In genomic region chr4:148671230-148671947, GRCm38 (mm10) we compare ENCODE assay signal across 16 mouse cellular contexts. TPM values are rescaled to one million over a fixed set of nuclear protein-coding genes. Genes with fewer than 3 reads are reported as not detected.
A peak's percentile ranks its signal among the peaks of the same experiment; 100 is the strongest.
DNase-seq lines count a peak whose midpoint lies in the region; ATAC-seq lines count a peak whose summit lies in the region.
"Had no signal": no experiment of that assay in that cellular context is flagged by ENCODE, and none has a peak within 500 bp of the region (broad histone marks: within the 10 kb centered on the region; RNA-seq: fewer than 3 reads in every experiment).

No protein-coding gene starts in this region.

- H3K4me2 ChIP-seq in heart, embryonic 11.5 days: peak overlapping the region; percentile 44
- H3K4me2 ChIP-seq in neural tube, embryonic 11.5 days (ENCODE audit: low read depth): no peak overlapping the region
- H3K4me2 ChIP-seq in liver, embryonic 12.5 days: peak overlapping the region; percentile 64
- no peak overlapping the region for H3K4me2 ChIP-seq in kidney, embryonic 16.5 days (replicated peaks; ENCODE audit: low read depth, low read length)
- H3K4me2 ChIP-seq: midbrain, embryonic 13.5 days; neural tube, embryonic 12.5 days had no signal

- H3K27me3 ChIP-seq in heart, embryonic 11.5 days (ENCODE audit: control insufficient read depth, insufficient read depth, low read length): no peaks in the 10 kb centered on the region
- no peaks in the 10 kb centered on the region for H3K27me3 ChIP-seq in neural tube, embryonic 11.5 days (ENCODE audit: control insufficient read depth, insufficient read depth, low read length)
- H3K27me3 ChIP-seq in liver, embryonic 12.5 days (replicated peaks): peaks cover 34% of the 10 kb centered on the region
- H3K27me3 ChIP-seq in kidney, embryonic 16.5 days (ENCODE audit: insufficient read depth, low read length): no peaks in the 10 kb centered on the region
- H3K27me3 ChIP-seq: midbrain, embryonic 13.5 days; neural tube, embryonic 12.5 days had no signal

- WGBS in heart, embryonic 11.5 days (ENCODE audit: insufficient replicate concordance): 20% methylated on average over 16 of the region's 16 CpGs
- 70% methylated on average over 16 of the region's 16 CpGs for WGBS in neural tube, embryonic 11.5 days
- 4% methylated on average over 16 of the region's 16 CpGs for WGBS in liver, embryonic 12.5 days (ENCODE audit: insufficient replicate concordance)
- WGBS in kidney, embryonic 16.5 days: 54% methylated on average over 16 of the region's 16 CpGs

- DNase-seq in heart, adult 11 months: no peak
- peak; percentile 5 for DNase-seq in neural tube, embryonic 11.5 days (ENCODE audit: low spot score)
- DNase-seq in neural tube, embryonic 10.5 days (ENCODE audit: extremely low spot score, low spot score): no peak
- DNase-seq in yolk sac, embryonic 10.5 days (ENCODE audit: low spot score): peak; percentile 86
- no peak for DNase-seq in spleen, postnatal 14 days (ENCODE audit: low spot score in 2 of 2)
- DNase-seq: cerebellum, adult 2 months; kidney, adult 18-20 months; lung, adult 2 months had no signal

- 0 out of 2 replicates have a peak overlapping the region, but pooled peaks have one; percentile 0 for H3K9ac ChIP-seq in heart, embryonic 11.5 days (ENCODE audit: low read depth, low read length)
- H3K9ac ChIP-seq in neural tube, embryonic 11.5 days (ENCODE audit: low read length): no peak overlapping the region
- no peak overlapping the region for H3K9ac ChIP-seq in liver, embryonic 12.5 days
- H3K9ac ChIP-seq in kidney, embryonic 16.5 days (replicated peaks; ENCODE audit: low read length): no peak overlapping the region
- H3K9ac ChIP-seq: midbrain, embryonic 13.5 days; neural tube, embryonic 12.5 days had no signal

- H3K9me3 ChIP-seq in heart, embryonic 11.5 days (replicated peaks; ENCODE audit: control insufficient read depth, low read length): no peaks in the 10 kb centered on the region
- H3K9me3 ChIP-seq in neural tube, embryonic 11.5 days (ENCODE audit: control insufficient read depth, low read length): no peaks in the 10 kb centered on the region
- no peaks in the 10 kb centered on the region for H3K9me3 ChIP-seq in liver, embryonic 12.5 days (replicated peaks)
- no peaks in the 10 kb centered on the region for H3K9me3 ChIP-seq in kidney, embryonic 16.5 days (ENCODE audit: low read length)
- H3K9me3 ChIP-seq: midbrain, embryonic 13.5 days; neural tube, embryonic 12.5 days had no signal

- H3K4me1 ChIP-seq in heart, embryonic 11.5 days (ENCODE audit: control insufficient read depth, insufficient read depth, low read length): peaks cover 40% of the 10 kb centered on the region
- H3K4me1 ChIP-seq in neural tube, embryonic 11.5 days (ENCODE audit: control insufficient read depth, insufficient read depth, low read length): peaks cover 5% of the 10 kb centered on the region
- peaks cover 47% of the 10 kb centered on the region for H3K4me1 ChIP-seq in liver, embryonic 12.5 days
- H3K4me1 ChIP-seq in kidney, embryonic 16.5 days (ENCODE audit: insufficient read depth, low read length): peaks cover 19% of the 10 kb centered on the region

- peak; percentile 63; the same call in 1 of the 2 replicates for ATAC-seq in heart, embryonic 11.5 days (replicated peaks; ENCODE audit: insufficient number of reproducible peaks, low FRiP score, low TSS enrichment)
- no peak for ATAC-seq in neural tube, embryonic 11.5 days (ENCODE audit: insufficient read depth, low FRiP score, low TSS enrichment)
- ATAC-seq in liver, embryonic 12.5 days: peak; percentile 89
- ATAC-seq in kidney, embryonic 16.5 days (ENCODE audit: low FRiP score, low TSS enrichment): no peak
- ATAC-seq: midbrain, embryonic 13.5 days had no signal

- no peak overlapping the region for H3K4me3 ChIP-seq in heart, embryonic 11.5 days (ENCODE audit: low read depth, low read length)
- H3K4me3 ChIP-seq in neural tube, embryonic 11.5 days (ENCODE audit: low read depth, low read length): no peak overlapping the region
- H3K4me3 ChIP-seq in liver, embryonic 12.5 days: peak overlapping the region; percentile 25
- H3K4me3 ChIP-seq in kidney, embryonic 16.5 days (ENCODE audit: low read length): no peak overlapping the region
- H3K4me3 ChIP-seq: left cerebral cortex, adult 2 months; midbrain, embryonic 13.5 days; neural tube, embryonic 12.5 days had no signal

- no peaks in the 10 kb centered on the region for H3K36me3 ChIP-seq in heart, embryonic 11.5 days (ENCODE audit: control insufficient read depth, insufficient read depth, low read length)
- H3K36me3 ChIP-seq in neural tube, embryonic 11.5 days (ENCODE audit: control insufficient read depth, insufficient read depth, low read length): no peaks in the 10 kb centered on the region
- H3K36me3 ChIP-seq in liver, embryonic 12.5 days: no peaks in the 10 kb centered on the region
- no peaks in the 10 kb centered on the region for H3K36me3 ChIP-seq in kidney, embryonic 16.5 days (ENCODE audit: insufficient read depth, low read length)
- H3K36me3 ChIP-seq: midbrain, embryonic 13.5 days; neural tube, embryonic 12.5 days had no signal

- no peak overlapping the region for H3K27ac ChIP-seq in heart, embryonic 11.5 days (ENCODE audit: low read depth, low read length)
- no peak overlapping the region for H3K27ac ChIP-seq in neural tube, embryonic 11.5 days (ENCODE audit: low read depth, low read length)
- H3K27ac ChIP-seq in liver, embryonic 12.5 days: 0 out of 2 replicates have a peak overlapping the region, but pooled peaks have one; percentile 25
- no peak overlapping the region for H3K27ac ChIP-seq in kidney, embryonic 16.5 days (ENCODE audit: low read length)
- H3K27ac ChIP-seq: left cerebral cortex, adult 2 months; midbrain, embryonic 13.5 days; neural tube, embryonic 12.5 days had no signal

RNA-seq across cellular contexts. Expression of gene Gm572, which starts 28.3 kb away (rescaled TPM):
- polyA plus RNA-seq in heart, embryonic 11.5 days (2014; fragmentation: Nextera tagmentation; extraction: Ambion mirVana): 0.19 and 0.27 TPM in 2 replicates
- not detected in 2 replicates for polyA plus RNA-seq in neural tube, embryonic 11.5 days (2014; fragmentation: Nextera tagmentation; extraction: Ambion mirVana)
- not detected in 2 replicates for polyA plus RNA-seq in liver, embryonic 12.5 days (2016; fragmentation: Nextera tagmentation; extraction: Ambion mirVana)
- polyA plus RNA-seq in kidney, embryonic 16.5 days (2015; fragmentation: Nextera tagmentation; extraction: Ambion mirVana): not detected in 2 replicates
- polyA plus RNA-seq: forebrain, embryonic 11.5 days; hindbrain, embryonic 11.5 days; midbrain, embryonic 13.5 days; neural tube, embryonic 12.5 days had no signal

RNA-seq across cellular contexts. Expression of gene Tardbp, which starts 44.6 kb away (rescaled TPM):
- polyA plus RNA-seq in heart, embryonic 11.5 days (2014; fragmentation: Nextera tagmentation; extraction: Ambion mirVana): 118 and 135 TPM in 2 replicates
- polyA plus RNA-seq in neural tube, embryonic 11.5 days (2014; fragmentation: Nextera tagmentation; extraction: Ambion mirVana): 179 and 211 TPM in 2 replicates
- 220 and 226 TPM in 2 replicates for polyA plus RNA-seq in liver, embryonic 12.5 days (2016; fragmentation: Nextera tagmentation; extraction: Ambion mirVana)
- polyA plus RNA-seq in kidney, embryonic 16.5 days (2015; fragmentation: Nextera tagmentation; extraction: Ambion mirVana): 337 and 369 TPM in 2 replicates

Comparison
In these comparisons a context has a peak if more than half of its experiments do, and no peak if none do; other contexts are left out.
1. DNase-seq: peak in neural tube, embryonic 11.5 days (single experiment) and yolk sac, embryonic 10.5 days (single experiment); none in heart, adult 11 months (single experiment), neural tube, embryonic 10.5 days (single experiment) and spleen, postnatal 14 days (0 of 2).
2. ATAC-seq: peak in heart, embryonic 11.5 days (single experiment) and liver, embryonic 12.5 days (single experiment); none in neural tube, embryonic 11.5 days (single experiment) and kidney, embryonic 16.5 days (single experiment).
3. H3K4me2 ChIP-seq: peak in heart, embryonic 11.5 days (single experiment) and liver, embryonic 12.5 days (single experiment); none in neural tube, embryonic 11.5 days (single experiment) and kidney, embryonic 16.5 days (single experiment).